Mouse (Mus musculus) lung, postnatal 10 days (tissue): ENCODE data around the gene Gm44596.

Source experiments
- DNase-seq: peaks from one replicate; pipeline ENCODE4 v3.0.0; 2021

Gm44596 gene

DNA sequence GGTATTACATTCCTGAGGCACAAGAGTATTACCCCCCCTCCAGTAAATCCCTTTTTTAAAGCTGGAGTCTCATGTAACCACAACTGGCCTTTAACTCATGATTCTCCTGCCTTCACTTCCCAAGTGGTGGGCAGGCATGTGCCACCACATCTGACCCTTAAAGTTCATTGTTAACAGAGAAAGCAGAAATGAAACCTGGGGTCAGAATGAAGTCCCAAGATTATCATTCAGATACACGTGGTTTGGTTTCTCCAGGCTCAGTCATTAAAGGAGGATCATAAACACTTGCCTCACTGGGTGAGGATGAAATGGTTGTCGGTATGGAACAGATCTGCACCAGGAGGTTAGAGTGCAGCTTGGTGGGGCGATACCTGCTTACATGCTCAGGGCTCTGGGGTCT lies 6.0 kb downstream of the Gm44596 start:
- no peak for DNase-seq

DNA sequence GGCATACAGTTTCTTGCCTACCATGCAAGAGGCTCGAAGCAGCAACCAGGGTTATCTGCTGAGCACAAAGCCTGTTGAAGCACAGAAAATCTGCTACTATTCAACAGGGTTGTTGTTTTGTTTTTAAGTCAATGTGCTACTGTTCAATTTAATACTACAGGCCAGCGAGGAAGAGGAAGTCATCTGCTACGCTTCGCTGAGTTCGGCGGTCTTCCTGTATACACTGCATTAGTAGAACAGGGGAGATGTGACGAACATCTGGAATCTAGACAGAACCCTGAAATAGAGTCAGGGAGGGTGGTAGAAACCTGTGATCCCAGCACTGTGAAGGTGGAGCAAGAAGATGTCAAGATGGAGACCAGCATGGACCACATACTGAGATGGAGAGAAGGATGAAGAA lies 8.4 kb downstream of the Gm44596 start:
- no peak for DNase-seq

DNA sequence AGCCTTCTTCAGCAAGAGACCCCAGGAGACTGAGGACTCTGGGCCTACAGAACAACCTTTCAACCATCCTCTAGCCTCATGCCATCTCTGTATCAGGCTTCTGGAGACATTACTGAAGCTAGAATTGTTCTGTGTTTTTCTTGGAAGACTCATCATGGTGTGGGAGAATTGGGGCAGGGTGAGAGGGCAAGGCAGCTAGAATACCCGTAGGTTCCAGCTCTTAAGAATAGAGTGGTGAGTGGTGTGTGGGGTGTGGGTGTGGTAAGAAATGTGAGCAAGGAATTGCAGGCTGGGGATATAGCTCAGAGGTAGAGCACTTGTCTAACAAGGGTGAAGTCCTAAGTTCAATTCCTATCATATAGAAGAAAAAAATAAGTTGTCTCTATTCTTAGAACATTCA lies 9.7 kb downstream of the Gm44596 start:
- no peak for DNase-seq

GRCm38 (mm10) chr6:128389185-128389584 lies 13.9 kb downstream of the Gm44596 start:
- DNase-seq, result no peak

GRCm38 (mm10) chr6:128390683-128391082 lies 15.4 kb downstream of the Gm44596 start:
- DNase-seq, result no peak

DNA sequence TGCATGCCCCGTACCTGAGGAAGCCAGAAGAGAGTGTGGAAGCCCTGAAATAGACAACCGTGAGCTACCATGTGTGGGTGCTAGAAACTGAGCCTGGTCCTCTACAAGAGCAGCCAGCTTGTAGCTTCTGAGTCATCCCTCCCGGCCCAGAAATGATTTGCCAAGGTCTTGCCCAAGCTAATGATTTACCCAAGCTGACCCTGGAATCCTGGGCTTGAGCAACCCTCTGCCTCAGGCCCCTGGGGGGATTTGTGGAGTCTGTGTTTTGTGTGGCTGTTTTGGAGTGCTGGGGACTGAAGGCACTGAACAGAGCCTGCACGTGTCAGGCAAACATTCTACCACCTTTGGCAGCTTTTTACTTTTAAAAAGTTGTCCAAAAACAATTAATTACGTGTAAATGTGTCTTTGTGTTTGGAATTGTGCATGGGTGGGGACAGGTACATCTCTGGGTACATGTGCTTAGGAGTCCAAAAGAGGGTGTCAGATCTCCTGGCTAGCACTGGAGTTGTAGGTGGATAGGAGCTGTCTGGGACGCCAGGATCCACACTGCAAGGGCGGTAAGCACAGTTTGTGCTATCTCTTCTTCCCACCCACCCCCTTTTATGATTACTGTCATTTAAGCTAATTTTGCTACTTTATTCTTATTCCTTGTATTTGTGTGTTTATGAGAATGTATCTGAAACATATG lies 22.4 kb downstream of the Gm44596 start:
- DNase-seq, result peak; percentile 19

DNA sequence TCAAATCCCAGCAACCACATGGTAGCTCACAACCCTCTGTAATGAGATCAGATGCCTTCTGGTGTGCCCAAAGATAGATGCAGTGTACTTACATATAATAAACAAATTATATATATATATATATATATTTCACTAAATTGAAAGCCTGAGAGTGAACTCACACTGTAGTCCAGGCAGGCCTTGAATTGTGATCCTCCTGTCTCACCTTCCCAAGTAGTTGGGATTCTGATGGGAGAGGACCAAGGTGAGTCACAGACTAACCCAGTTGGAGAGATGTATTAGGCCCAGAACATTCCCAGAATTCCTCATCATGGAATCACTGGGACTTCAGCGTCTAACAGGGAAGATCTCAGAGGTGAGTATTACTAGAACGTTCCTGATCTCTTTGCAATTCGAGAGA lies 23.7 kb downstream of the Gm44596 start, which contains the start of gene Nrip2:
Gene Nrip2 (plus strand): TSS at position 301 of the 400 bp plus-strand sequence.
- DNase-seq, result no peak

- peak; percentile 43 for DNase-seq
These were observed 24.3 kb downstream of the Gm44596 start for GRCm38 (mm10) chr6:128399421-128400185.

- no peak for DNase-seq
These were observed 29.4 kb downstream of the Gm44596 start for GRCm38 (mm10) chr6:128404708-128405107.

- no peak for DNase-seq
These were observed 33.3 kb downstream of the Gm44596 start for GRCm38 (mm10) chr6:128408544-128409125.

GRCm38 (mm10) chr6:128410305-128410704 lies 35.0 kb downstream of the Gm44596 start:
- no peak for DNase-seq

GRCm38 (mm10) chr6:128411115-128411514 lies 35.8 kb downstream of the Gm44596 start:
- peak; percentile 78 for DNase-seq

DNA sequence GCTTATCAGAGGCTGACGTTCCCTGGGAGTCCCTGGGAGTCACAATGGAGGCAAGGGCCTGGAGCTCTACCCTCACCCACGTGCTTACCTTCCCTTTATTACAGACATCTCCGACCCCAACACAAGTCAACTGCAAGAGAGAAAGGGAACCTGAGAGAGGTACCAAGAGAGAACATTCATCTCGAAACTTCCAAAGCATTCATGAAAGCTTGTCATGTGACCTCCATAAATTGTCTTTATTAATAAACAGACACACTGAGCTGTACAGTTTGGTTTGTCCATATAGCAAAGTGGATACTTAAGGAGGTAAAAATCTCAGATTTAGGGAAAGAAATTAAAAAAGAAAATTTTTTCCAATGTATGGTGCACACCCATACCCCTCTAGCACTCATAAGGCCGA lies 40.9 kb downstream of the Gm44596 start:
- DNase-seq, result no peak

GRCm38 (mm10) chr6:128418076-128418475 lies 42.8 kb downstream of the Gm44596 start:
- no peak for DNase-seq

GRCm38 (mm10) chr6:128421036-128421435 lies 45.7 kb downstream of the Gm44596 start:
- DNase-seq, result no peak

GRCm38 (mm10) chr6:128421480-128421879 lies 46.2 kb downstream of the Gm44596 start:
- no peak for DNase-seq

- DNase-seq, result no peak
These were observed 48.4 kb downstream of the Gm44596 start for GRCm38 (mm10) chr6:128423496-128424268.

DNA sequence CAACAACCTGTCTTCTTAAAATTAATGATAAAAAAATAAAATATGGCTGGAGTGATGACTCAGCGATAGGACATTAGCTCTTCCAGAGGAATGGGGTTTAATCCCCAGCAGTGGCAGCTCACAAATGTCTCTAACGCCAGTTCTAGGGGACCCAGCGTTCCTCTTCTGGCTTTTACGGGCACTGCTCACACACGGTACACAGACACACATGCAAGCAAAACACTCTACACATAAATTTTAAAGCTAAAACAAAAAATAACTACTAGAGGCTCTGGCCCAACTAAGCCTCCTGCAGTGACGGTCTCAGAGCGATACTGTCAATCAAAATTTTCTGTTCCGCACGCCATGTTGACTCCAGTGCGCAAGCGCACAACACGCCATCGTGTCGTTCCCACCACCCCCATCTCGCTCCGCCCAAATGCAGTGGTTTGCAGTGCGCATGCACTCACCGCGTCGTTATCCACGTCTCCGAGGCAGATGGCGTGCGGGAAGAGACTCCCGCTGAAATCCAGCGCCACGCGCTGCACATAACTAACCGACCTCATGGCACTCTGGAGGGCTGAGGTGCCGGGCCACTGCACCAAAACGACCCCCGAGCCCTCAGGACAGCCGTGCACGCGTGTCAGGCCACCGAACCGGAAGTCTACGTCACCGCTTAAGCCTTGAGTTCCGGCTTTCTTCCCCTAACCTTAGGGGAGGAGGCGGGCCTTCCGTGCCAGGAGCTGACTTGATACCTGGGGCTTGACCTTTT lies 49.1 kb downstream of the Gm44596 start, which contains the start of gene Itfg2:
Gene Itfg2 (minus strand): TSS at position 663 of the 751 bp plus-strand sequence.
- DNase-seq, result peak; percentile 98

GRCm38 (mm10) chr6:128425046-128425445 lies 49.7 kb downstream of the Gm44596 start:
- no peak for DNase-seq

DNA sequence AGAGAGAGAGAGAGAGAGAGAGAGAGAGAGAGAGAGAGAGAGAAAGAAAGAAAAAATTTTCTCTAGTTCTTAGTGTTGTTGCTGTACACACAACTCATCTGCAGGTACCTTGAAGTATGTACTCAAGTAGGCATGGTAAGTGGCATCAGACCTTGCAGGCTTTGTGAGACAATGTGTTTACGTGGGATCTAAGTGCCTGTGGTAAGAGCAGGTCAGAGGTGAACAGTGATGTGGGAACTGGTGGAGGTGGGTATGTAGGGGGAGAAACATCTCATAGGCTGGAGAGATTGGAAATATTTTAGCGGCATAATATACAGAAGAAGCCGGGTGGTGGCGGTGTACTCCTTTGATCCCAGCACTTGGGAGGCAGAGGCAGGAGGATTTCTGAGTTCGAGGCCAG lies 52.3 kb downstream of the Gm44596 start:
- DNase-seq, result no peak

DNA sequence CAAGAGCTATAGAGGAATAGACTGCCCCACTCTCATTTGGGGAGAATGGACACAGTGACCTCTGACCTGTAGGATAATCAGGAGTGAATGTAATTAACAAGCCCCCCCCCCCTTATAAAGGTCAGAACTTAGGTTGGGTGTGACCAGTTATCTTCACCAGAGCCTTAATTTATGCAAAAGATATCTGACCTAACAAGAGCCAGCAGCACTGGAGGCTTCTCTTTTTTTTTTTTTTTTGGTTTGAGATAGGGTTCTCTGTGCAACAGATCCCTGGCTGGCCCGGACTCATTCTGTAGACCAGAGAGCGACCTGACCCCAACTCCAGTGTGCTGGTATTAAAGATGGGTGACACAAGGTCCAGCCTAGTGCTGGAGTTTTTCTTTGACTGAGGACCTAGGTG lies 54.0 kb downstream of the Gm44596 start:
- no peak for DNase-seq

DNA sequence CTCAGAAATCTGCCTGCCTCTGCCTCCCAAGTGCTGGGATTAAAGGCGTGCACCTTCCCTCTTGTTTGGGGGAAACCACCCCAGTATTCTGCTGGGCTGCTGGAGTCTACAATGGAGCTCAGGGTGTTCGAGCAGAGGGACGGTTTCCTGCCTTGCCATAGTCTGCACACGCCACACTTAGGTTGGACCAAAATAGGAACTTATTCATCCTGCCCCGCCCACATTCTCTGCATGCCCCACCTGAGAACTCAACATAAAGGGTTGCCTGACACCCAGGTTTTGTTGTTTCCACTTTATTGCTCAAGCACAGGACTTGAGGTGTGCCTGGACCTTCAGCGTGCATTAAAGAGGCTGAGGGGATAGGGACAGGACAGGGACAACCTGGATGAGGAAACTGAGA lies 54.5 kb downstream of the Gm44596 start:
- DNase-seq, result no peak
